Mouse (Mus musculus): ENCODE measurements around the gene Ptpn11. TPM values are rescaled to one million over a fixed set of nuclear protein-coding genes. Genes with fewer than 3 reads are reported as not detected.
"Not testable (repeated sequence)": the region's sequence is repeated elsewhere in the genome, so short reads cannot be mapped to it uniquely, and the experiment has no call there.

Ptpn11 gene
- polyA plus RNA-seq, 1 experiment from 2014 or later: 9.1 TPM

GRCm38 (mm10) chr5:121215380-121216125 lies 24.4 kb upstream of the Ptpn11 start:
- Histone ChIP-seq H3K4me1 (replicated peaks) (peaks cover 51% of the 10 kb centered on the region), H3K9ac (peak overlapping the region; percentile 47)
- ATAC-seq (ENCODE audit: insufficient read depth): peak; percentile 72; the same call in 1 of the 2 replicates

GRCm38 (mm10) chr5:121214707-121215106 lies 23.5 kb upstream of the Ptpn11 start:
- peaks cover 50% of the 10 kb centered on the region for H3K4me1 ChIP-seq (replicated peaks)
- H3K36me3 ChIP-seq (replicated peaks): peaks cover 35% of the 10 kb centered on the region
- H3K4me3 ChIP-seq (replicated peaks): no peak overlapping the region
- WGBS (ENCODE audit: insufficient replicate concordance): 43% methylated on average over 7 of the region's 7 CpGs
- H3K27ac ChIP-seq (replicated peaks): peak overlapping the region; percentile 99
- no peaks in the 10 kb centered on the region for H3K9me3 ChIP-seq (replicated peaks)
- H3K4me2 ChIP-seq: no peak overlapping the region
- H3K9ac ChIP-seq: no peak overlapping the region
- ATAC-seq (ENCODE audit: insufficient read depth): no peak
- H3K27me3 ChIP-seq: no peaks in the 10 kb centered on the region

More at GRCm38 (mm10) chr5:121215380-121216125, 24.4 kb upstream of the Ptpn11 start:
- no peaks in the 10 kb centered on the region for H3K27me3 ChIP-seq
- H3K4me2 ChIP-seq: peak overlapping the region; percentile 57
- 16% methylated on average over 13 of the region's 13 CpGs for WGBS (ENCODE audit: insufficient replicate concordance)
- H3K9me3 ChIP-seq (replicated peaks): no peaks in the 10 kb centered on the region
- peak overlapping the region; percentile 99 for H3K27ac ChIP-seq (replicated peaks)
- peak overlapping the region; percentile 17 for H3K4me3 ChIP-seq (replicated peaks)
- H3K36me3 ChIP-seq (replicated peaks): peaks cover 27% of the 10 kb centered on the region

GRCm38 (mm10) chr5:121212108-121212507 lies 20.9 kb upstream of the Ptpn11 start:
- Histone ChIP-seq H3K4me2 (no peak overlapping the region), H3K9me3 (replicated peaks) (no peaks in the 10 kb centered on the region), H3K36me3 (replicated peaks) (peaks cover 61% of the 10 kb centered on the region), H3K4me1 (replicated peaks) (peaks cover 41% of the 10 kb centered on the region), H3K4me3 (replicated peaks) (no peak overlapping the region), H3K27ac (replicated peaks) (0 out of 2 replicates have a peak overlapping the region, but pooled peaks have one; percentile 5), H3K9ac (no peak overlapping the region), H3K27me3 (no peaks in the 10 kb centered on the region)
- 82% methylated on average over 6 of the region's 6 CpGs for WGBS (ENCODE audit: insufficient replicate concordance)
- no peak for ATAC-seq (ENCODE audit: insufficient read depth)

- H3K9me3 ChIP-seq (replicated peaks): no peaks in the 10 kb centered on the region
- H3K9ac ChIP-seq: no peak overlapping the region
- H3K4me3 ChIP-seq (replicated peaks): no peak overlapping the region
- H3K27ac ChIP-seq (replicated peaks): peak overlapping the region; percentile 60
- H3K27me3 ChIP-seq: no peaks in the 10 kb centered on the region
- ATAC-seq (ENCODE audit: insufficient read depth): no peak
- H3K4me1 ChIP-seq (replicated peaks): peaks cover 43% of the 10 kb centered on the region
- H3K36me3 ChIP-seq (replicated peaks): peaks cover 77% of the 10 kb centered on the region
- H3K4me2 ChIP-seq: no peak overlapping the region
- WGBS (ENCODE audit: insufficient replicate concordance): 86% methylated on average over 1 of the region's 1 CpGs
Observed at GRCm38 (mm10) chr5:121210601-121210924, 19.4 kb upstream of the Ptpn11 start.

GRCm38 (mm10) chr5:121209755-121210600 lies 18.8 kb upstream of the Ptpn11 start:
- peaks cover 39% of the 10 kb centered on the region for H3K4me1 ChIP-seq (replicated peaks)
- no peaks in the 10 kb centered on the region for H3K9me3 ChIP-seq (replicated peaks)
- peaks cover 78% of the 10 kb centered on the region for H3K36me3 ChIP-seq (replicated peaks)
- ATAC-seq (ENCODE audit: insufficient read depth): no peak
- 81% methylated on average over 9 of the region's 9 CpGs for WGBS (ENCODE audit: insufficient replicate concordance)
- H3K4me3 ChIP-seq (replicated peaks): no peak overlapping the region
- no peaks in the 10 kb centered on the region for H3K27me3 ChIP-seq
- H3K4me2 ChIP-seq: no peak overlapping the region
- H3K9ac ChIP-seq: no peak overlapping the region
- peak overlapping the region; percentile 60 for H3K27ac ChIP-seq (replicated peaks)

GRCm38 (mm10) chr5:121206984-121207383 lies 15.8 kb upstream of the Ptpn11 start:
- Histone ChIP-seq H3K9ac (0 out of 2 replicates have a peak overlapping the region, but pooled peaks have one; percentile 91), H3K36me3 (replicated peaks) (peaks cover 65% of the 10 kb centered on the region)

GRCm38 (mm10) chr5:121206540-121206939 lies 15.3 kb upstream of the Ptpn11 start:
- no peak for ATAC-seq (ENCODE audit: insufficient read depth)
- Histone ChIP-seq H3K4me2 (peak overlapping the region; percentile 77), H3K36me3 (replicated peaks) (peaks cover 61% of the 10 kb centered on the region), H3K27ac (replicated peaks) (peak overlapping the region; percentile 78; the same call in 1 of the 2 replicates), H3K4me1 (replicated peaks) (peaks cover 43% of the 10 kb centered on the region), H3K4me3 (replicated peaks) (peak overlapping the region; percentile 81), H3K27me3 (no peaks in the 10 kb centered on the region), H3K9ac (peak overlapping the region; percentile 91), H3K9me3 (replicated peaks) (no peaks in the 10 kb centered on the region)
- WGBS (ENCODE audit: insufficient replicate concordance): 66% methylated on average over 9 of the region's 9 CpGs

More at GRCm38 (mm10) chr5:121206984-121207383, 15.8 kb upstream of the Ptpn11 start:
- peaks cover 39% of the 10 kb centered on the region for H3K4me1 ChIP-seq (replicated peaks)
- H3K4me3 ChIP-seq (replicated peaks): peak overlapping the region; percentile 81; the same call in 1 of the 2 replicates
- H3K27me3 ChIP-seq: no peaks in the 10 kb centered on the region
- no peaks in the 10 kb centered on the region for H3K9me3 ChIP-seq (replicated peaks)
- no peak for ATAC-seq (ENCODE audit: insufficient read depth)
- peak overlapping the region; percentile 77 for H3K4me2 ChIP-seq
- 69% methylated on average over 3 of the region's 3 CpGs for WGBS (ENCODE audit: insufficient replicate concordance)
- H3K27ac ChIP-seq (replicated peaks): 0 out of 2 replicates have a peak overlapping the region, but pooled peaks have one; percentile 6

- 37% methylated on average over 9 of the region's 10 CpGs for WGBS (ENCODE audit: insufficient replicate concordance)
- H3K4me3 ChIP-seq (replicated peaks): peak overlapping the region; percentile 81
- H3K9me3 ChIP-seq (replicated peaks); ATAC-seq (ENCODE audit: insufficient read depth); H3K27me3 ChIP-seq: not testable (repeated sequence)
- peak overlapping the region; percentile 77 for H3K4me2 ChIP-seq
- peak overlapping the region; percentile 78 for H3K27ac ChIP-seq (replicated peaks)
- H3K36me3 ChIP-seq (replicated peaks): peaks cover 52% of the 10 kb centered on the region
- H3K4me1 ChIP-seq (replicated peaks): peaks cover 43% of the 10 kb centered on the region
- H3K9ac ChIP-seq: peak overlapping the region; percentile 91
Observed at GRCm38 (mm10) chr5:121205537-121206130, 14.4 kb upstream of the Ptpn11 start.

- Histone ChIP-seq H3K27me3 (no peaks in the 10 kb centered on the region), H3K4me2 (peak within 1 kb of the TSS; percentile 77), H3K4me1 (replicated peaks) (peaks cover 40% of the 10 kb centered on the region), H3K36me3 (replicated peaks) (peaks cover 39% of the 10 kb centered on the region), H3K9ac (peak within 1 kb of the TSS; percentile 91), H3K27ac (replicated peaks) (peak within 1 kb of the TSS; percentile 78), H3K9me3 (replicated peaks) (no peaks in the 10 kb centered on the region), H3K4me3 (replicated peaks) (peak within 1 kb of the TSS; percentile 81)
- peak; percentile 85 for ATAC-seq (ENCODE audit: insufficient read depth)
- WGBS (ENCODE audit: insufficient replicate concordance): under 1% methylated on average over 52 of the region's 52 CpGs
Observed at GRCm38 (mm10) chr5:121204132-121205089, 13.2 kb upstream of the Ptpn11 start, which contains the start of gene Rpl6. Gene Rpl6 (plus strand): TSS chr5:121204481.

GRCm38 (mm10) chr5:121202467-121202866 lies 11.3 kb upstream of the Ptpn11 start:
- Histone ChIP-seq H3K27me3 (no peaks in the 10 kb centered on the region), H3K9ac (no peak overlapping the region), H3K4me1 (replicated peaks) (peaks cover 45% of the 10 kb centered on the region), H3K9me3 (replicated peaks) (no peaks in the 10 kb centered on the region), H3K4me2 (no peak overlapping the region), H3K4me3 (replicated peaks) (no peak overlapping the region), H3K36me3 (replicated peaks) (peaks cover 20% of the 10 kb centered on the region), H3K27ac (replicated peaks) (no peak overlapping the region)
- no peak for ATAC-seq (ENCODE audit: insufficient read depth)
- 61% methylated on average over 1 of the region's 1 CpGs for WGBS (ENCODE audit: insufficient replicate concordance)

Measured in liver, embryonic 15.5 days (tissue).